Mouse (Mus musculus): ENCODE results near the gene Inpp5a.
A peak's percentile ranks its signal among the peaks of the same experiment; 100 is the strongest.

Gene Inpp5a

GRCm38 (mm10) chr7:139477748-139478147 is 88.8 kb downstream of the Inpp5a start:
- peak; percentile 53 for DNase-seq (ENCODE audit: low read depth, low spot score)

- no peak for DNase-seq (ENCODE audit: low read depth, low spot score)
These were observed 90.2 kb downstream of the Inpp5a start for GRCm38 (mm10) chr7:139479077-139479476.

- no peak for DNase-seq (ENCODE audit: low read depth, low spot score)
These were observed 90.7 kb downstream of the Inpp5a start for GRCm38 (mm10) chr7:139479626-139480025.

- peak; percentile 60 for DNase-seq (ENCODE audit: low read depth, low spot score)
These were observed 95.5 kb downstream of the Inpp5a start for GRCm38 (mm10) chr7:139484206-139484955.

GRCm38 (mm10) chr7:139489721-139490211 is 100.9 kb downstream of the Inpp5a start:
- no peak for DNase-seq (ENCODE audit: low read depth, low spot score)

GRCm38 (mm10) chr7:139492351-139492750 is 103.4 kb downstream of the Inpp5a start:
- DNase-seq (ENCODE audit: low read depth, low spot score), result no peak

GRCm38 (mm10) chr7:139492946-139493345 is 104.0 kb downstream of the Inpp5a start:
- DNase-seq (ENCODE audit: low read depth, low spot score), result peak; percentile 32

- DNase-seq (ENCODE audit: low read depth, low spot score), result no peak
These were observed 106.9 kb downstream of the Inpp5a start for GRCm38 (mm10) chr7:139495791-139496190.

- DNase-seq (ENCODE audit: low read depth, low spot score), result no peak
These were observed 109.2 kb downstream of the Inpp5a start for GRCm38 (mm10) chr7:139498038-139498625.

- no peak for DNase-seq (ENCODE audit: low read depth, low spot score)
These were observed 115.2 kb downstream of the Inpp5a start for GRCm38 (mm10) chr7:139504064-139504463.

GRCm38 (mm10) chr7:139506677-139507412 is 117.9 kb downstream of the Inpp5a start:
- DNase-seq (ENCODE audit: low read depth, low spot score), result no peak

GRCm38 (mm10) chr7:139508938-139509337 is 120.0 kb downstream of the Inpp5a start:
- no peak for DNase-seq (ENCODE audit: low read depth, low spot score)

GRCm38 (mm10) chr7:139515959-139516660 is 127.2 kb downstream of the Inpp5a start:
- peak; percentile 88 for DNase-seq (ENCODE audit: low read depth, low spot score)

GRCm38 (mm10) chr7:139516661-139517016 is 127.7 kb downstream of the Inpp5a start:
- no peak for DNase-seq (ENCODE audit: low read depth, low spot score)

GRCm38 (mm10) chr7:139518352-139518751 is 129.4 kb downstream of the Inpp5a start:
- DNase-seq (ENCODE audit: low read depth, low spot score), result peak; percentile 37

- no peak for DNase-seq (ENCODE audit: low read depth, low spot score)
These were observed 139.6 kb downstream of the Inpp5a start for GRCm38 (mm10) chr7:139528309-139529076.

- DNase-seq (ENCODE audit: low read depth, low spot score), result no peak
These were observed 140.3 kb downstream of the Inpp5a start for GRCm38 (mm10) chr7:139529208-139529607.

- DNase-seq (ENCODE audit: low read depth, low spot score), result no peak
These were observed 141.9 kb downstream of the Inpp5a start for GRCm38 (mm10) chr7:139530591-139531427.

- DNase-seq (ENCODE audit: low read depth, low spot score), result no peak
These were observed 142.5 kb downstream of the Inpp5a start for GRCm38 (mm10) chr7:139531428-139531801.

GRCm38 (mm10) chr7:139536331-139536730 is 147.4 kb downstream of the Inpp5a start:
- no peak for DNase-seq (ENCODE audit: low read depth, low spot score)

All from 3T3-L1 (cell line).